Mouse (Mus musculus) c-Kit-positive CD71-negative TER-119-negative erythroid progenitor cells, embryonic 14.5 days (primary cell): Measurements from ENCODE around the gene Cacng1.

Experiments
- DNase-seq: peaks from one replicate; pipeline ENCODE4 v3.0.0-alpha.2; 2013; ENCODE audit warnings: low read depth

Gene Cacng1

GRCm38 (mm10) chr11:107716332-107716938 is at the start of gene Cacng1:
Gene Cacng1 (minus strand): TSS chr11:107716522.
- DNase-seq: no peak

GRCm38 (mm10) chr11:107762688-107763460 is 46.6 kb upstream of the Cacng1 start:
- no peak for DNase-seq

- DNase-seq: no peak
Observed at GRCm38 (mm10) chr11:107761790-107762500, 45.6 kb upstream of the Cacng1 start.

- no peak for DNase-seq
Observed at GRCm38 (mm10) chr11:107760001-107760400, 43.7 kb upstream of the Cacng1 start.

- DNase-seq: no peak
Observed at GRCm38 (mm10) chr11:107759516-107759915, 43.2 kb upstream of the Cacng1 start.

- no peak for DNase-seq
Observed at GRCm38 (mm10) chr11:107749114-107749513, 32.8 kb upstream of the Cacng1 start.

GRCm38 (mm10) chr11:107748243-107749035 is 32.1 kb upstream of the Cacng1 start:
- peak; percentile 6 for DNase-seq

- no peak for DNase-seq
Observed at GRCm38 (mm10) chr11:107743100-107743499, 26.8 kb upstream of the Cacng1 start.

- DNase-seq: no peak
Observed at GRCm38 (mm10) chr11:107738418-107739099, 22.2 kb upstream of the Cacng1 start.

- no peak for DNase-seq
Observed at GRCm38 (mm10) chr11:107737886-107738285, 21.6 kb upstream of the Cacng1 start.

GRCm38 (mm10) chr11:107734133-107734532 is 17.8 kb upstream of the Cacng1 start:
- no peak for DNase-seq

GRCm38 (mm10) chr11:107731498-107731897 is 15.2 kb upstream of the Cacng1 start:
- no peak for DNase-seq

GRCm38 (mm10) chr11:107730940-107731339 is 14.6 kb upstream of the Cacng1 start:
- no peak for DNase-seq

- DNase-seq: no peak
Observed at GRCm38 (mm10) chr11:107729141-107729540, 12.8 kb upstream of the Cacng1 start.

- DNase-seq: no peak
Observed at GRCm38 (mm10) chr11:107728073-107728863, 11.9 kb upstream of the Cacng1 start.

- no peak for DNase-seq
Observed at GRCm38 (mm10) chr11:107724603-107725002, 8.3 kb upstream of the Cacng1 start.

GRCm38 (mm10) chr11:107721057-107721456 is 4.7 kb upstream of the Cacng1 start:
- no peak for DNase-seq

GRCm38 (mm10) chr11:107720264-107721021 is 4.1 kb upstream of the Cacng1 start:
- DNase-seq: peak; percentile 24

GRCm38 (mm10) chr11:107714368-107714767 is 2.0 kb downstream of the Cacng1 start:
- DNase-seq: no peak

GRCm38 (mm10) chr11:107710379-107710778 is 5.9 kb downstream of the Cacng1 start:
- no peak for DNase-seq
